ENCODE assay signal across 9 mouse cellular contexts in the genomic region with DNA sequence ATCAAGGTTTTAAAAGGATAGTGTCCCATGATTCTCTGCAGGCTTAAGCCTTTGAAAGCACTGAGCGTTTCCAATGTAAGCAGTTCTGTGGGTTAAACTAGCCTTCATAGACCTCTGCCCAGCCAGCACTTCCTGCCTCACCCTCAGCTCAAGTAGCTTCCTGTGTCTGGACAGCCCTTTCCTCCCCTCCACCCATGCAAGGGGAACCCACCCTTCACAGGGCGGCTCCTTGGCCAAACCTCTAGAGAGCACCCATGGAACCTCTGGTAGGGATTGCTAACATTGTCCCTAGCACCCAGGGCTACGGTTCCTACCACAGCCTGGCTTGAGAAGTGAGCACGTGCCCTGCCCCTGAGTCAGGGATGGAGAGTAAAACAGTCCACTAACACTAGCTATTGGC. TPM values are rescaled to one million over a fixed set of nuclear protein-coding genes. Genes with fewer than 3 reads are reported as not detected.
DNase-seq lines count a peak whose midpoint lies in the region; ATAC-seq and TF ChIP-seq lines count a peak whose summit lies in the region.
"Had no signal": no experiment of that assay in that cellular context is flagged by ENCODE, and none has a peak within 500 bp of the region (broad histone marks: within the 10 kb centered on the region; RNA-seq: fewer than 3 reads in every experiment).

No protein-coding gene starts in this region.

- dilution Hi-C loops in CH12.LX (cut with MboI; ENCODE audit: extremely low pct_ligation_motif_present, extremely low pct_unique_long_range_greater_than_20kb, low sequenced_read_pairs) = no loop called here

- H3K9me3 ChIP-seq in CH12.LX (replicated peaks; ENCODE audit: low read length) = no peaks in the 10 kb centered on the region
- no peaks in the 10 kb centered on the region for H3K9me3 ChIP-seq in heart, embryonic 15.5 days (replicated peaks)

- H3K79me2 ChIP-seq in CH12.LX (replicated peaks; ENCODE audit: control insufficient read depth, extremely low read depth, insufficient read depth, poor library complexity, severe bottlenecking) = no peaks in the 10 kb centered on the region; the same call in 1 of the 2 replicates

- H3K4me1 ChIP-seq in CH12.LX (ENCODE audit: control insufficient read depth in 1 of 2, insufficient read depth in 2 of 2) = peaks cover 4 to 7% of the 10 kb centered on the region in 2 experiments; a peak in 2 of 4 replicates
- peaks cover 6% of the 10 kb centered on the region; the same call in 1 of the 2 replicates for H3K4me1 ChIP-seq in heart, embryonic 15.5 days (replicated peaks)
- no peaks in the 10 kb centered on the region; the same call in 1 of the 2 replicates for H3K4me1 ChIP-seq in thymus, adult 2 months (replicated peaks; ENCODE audit: control insufficient read depth, insufficient read depth, low read length)

- ATAC-seq in heart, embryonic 15.5 days (replicated peaks; ENCODE audit: insufficient number of reproducible peaks, insufficient read depth, low FRiP score, low read depth) = no peak
- no peak for ATAC-seq in inflammation-experienced regulatory T-cells, adult 6 months

- TF ChIP-seq EP300 in CH12.LX (IDR thresholded peaks at IDR 0.05; ENCODE audit: low read length) = no peak

- H3K27ac ChIP-seq in CH12.LX (ENCODE audit: insufficient read depth, low read depth) = no peak overlapping the region
- 0 out of 2 replicates have a peak overlapping the region, but pooled peaks have one; percentile 5 for H3K27ac ChIP-seq in heart, embryonic 15.5 days
- no peak overlapping the region for H3K27ac ChIP-seq in thymus, adult 2 months (ENCODE audit: control insufficient read depth, insufficient read depth, low read length)

- peaks cover 2 to 12% of the 10 kb centered on the region in 2 experiments for H3K36me3 ChIP-seq in CH12.LX (replicated peaks in 1 of 2; ENCODE audit: control insufficient read depth in 1 of 2, insufficient read depth in 1 of 2, low read length in 1 of 2)
- no peaks in the 10 kb centered on the region for H3K36me3 ChIP-seq in heart, embryonic 15.5 days
- H3K36me3 ChIP-seq in thymus, adult 2 months (ENCODE audit: control insufficient read depth, insufficient read depth, low read length) = no peaks in the 10 kb centered on the region

- in situ Hi-C loops in CH12.LX (cut with MboI; ENCODE audit: low pct_ligation_motif_present, low pct_unique_long_range_greater_than_20kb, low sequenced_read_pairs) = no loop called here

- TF ChIP-seq POLR2A in CH12.LX (IDR thresholded peaks at IDR 0.05; ENCODE audit: low read depth, low read length) = no peak
- no peak for TF ChIP-seq POLR2A in thymus, adult 2 months (IDR thresholded peaks at IDR 0.05; ENCODE audit: control insufficient read depth, extremely low read depth, insufficient read depth, low read length, poor library complexity)

- no peak for TF ChIP-seq CTCF in CH12.LX (conservative IDR thresholded peaks at IDR 0.05 in 1 of 2, IDR thresholded peaks at IDR 0.05 in 1 of 2; ENCODE audit: low read depth in 2 of 2, low read length in 2 of 2)
- TF ChIP-seq CTCF in thymus, adult 2 months (IDR thresholded peaks at IDR 0.05; ENCODE audit: borderline replicate concordance, control insufficient read depth, extremely low read depth, insufficient read depth, low read length, poor library complexity) = no peak

- H3K4me3 ChIP-seq in CH12.LX (replicated peaks in 1 of 3; ENCODE audit: low read depth in 2 of 3, low read length in 2 of 3, poor library complexity in 1 of 3) = no peak overlapping the region
- no peak overlapping the region for H3K4me3 ChIP-seq in heart, embryonic 15.5 days
- H3K4me3 ChIP-seq in thymus, adult 2 months (ENCODE audit: control insufficient read depth, insufficient read depth, low read length) = no peak overlapping the region

- no peak overlapping the region for H3K4me2 ChIP-seq in CH12.LX (ENCODE audit: insufficient read depth, low read depth, poor library complexity, severe bottlenecking)
- H3K4me2 ChIP-seq in heart, embryonic 15.5 days = no peak overlapping the region

- no peaks in the 10 kb centered on the region for H3K27me3 ChIP-seq in CH12.LX (replicated peaks)
- no peaks in the 10 kb centered on the region for H3K27me3 ChIP-seq in heart, embryonic 15.5 days
- no peaks in the 10 kb centered on the region for H3K27me3 ChIP-seq in thymus, adult 2 months (ENCODE audit: control insufficient read depth, insufficient read depth, low read length)

- 60% methylated on average over 4 of the region's 4 CpGs for WGBS in heart, embryonic 15.5 days
- 32% methylated on average over 4 of the region's 4 CpGs for WGBS in thymus, adult 2 months

- TF ChIP-seq RAD21 in CH12.LX (IDR thresholded peaks at IDR 0.05; ENCODE audit: low read depth, low read length) = no peak

- peak; percentile 3 to 19 for DNase-seq in B cell, adult 2 months
- no peak for DNase-seq in CH12.LX (ENCODE audit: extremely low read depth)
- DNase-seq in kidney, postnatal 10 days = peak; percentile 40
- no peak for DNase-seq in thymus, adult 2 months
- DNase-seq in urinary bladder, postnatal 10 days (ENCODE audit: low spot score) = no peak
- no peak for DNase-seq in cerebellum, adult 11-12 months
- DNase-seq: thymus, postnatal 25 days had no signal

- no peak overlapping the region for H3K9ac ChIP-seq in CH12.LX (ENCODE audit: insufficient read depth, low read depth)
- H3K9ac ChIP-seq in heart, embryonic 15.5 days = no peak overlapping the region

TF ChIP-seq in CH12.LX, 34 proteins besides CTCF, POLR2A, EP300 and RAD21:
- no peak for TF ChIP-seq RCOR1 (conservative IDR thresholded peaks at IDR 0.05; ENCODE audit: low read depth, low read length)
- TF ChIP-seq ELF1 (IDR thresholded peaks at IDR 0.05; ENCODE audit: low read depth, low read length) = 0 out of 2 replicates have a peak, but pooled peaks have one; percentile 9

RNA-seq across cellular contexts. Expression of a gene that starts 23.9 kb away (rescaled TPM):
- total RNA-seq in CH12.LX (2012; rRNA removed) (5.6 and 8.6 TPM in 2 replicates), CH12.LX (2014; rRNA removed) (3.3 TPM in 2 replicates)
- polyA plus RNA-seq in CH12.LX (2012; ENCODE audit: insufficient read length, low read depth) = 7.6 and 9.7 TPM in 2 replicates
- 5.7 and 6.5 TPM in 2 replicates for polyA plus RNA-seq in heart, embryonic 15.5 days (2015; fragmentation: Nextera tagmentation; extraction: Ambion mirVana)
- polyA plus RNA-seq in thymus, adult 2 months (2012; rRNA removed) = 1.6 TPM in 2 replicates
- 1 to 10 TPM; 1.1 to 3.6 (median 2.1) TPM for polyA plus RNA-seq in inflammation-experienced regulatory T-cells, adult 6 months (2017; shearing (Covaris generic))

Comparison
In these comparisons a context has a peak if more than half of its experiments do, and no peak if none do; other contexts are left out.
1. DNase-seq: peak in B cell, adult 2 months (2 of 2) and kidney, postnatal 10 days (single experiment); none in CH12.LX (single experiment), thymus, adult 2 months (single experiment), urinary bladder, postnatal 10 days (single experiment) and cerebellum, adult 11-12 months (single experiment).